Mouse (Mus musculus) thymus, postnatal 25 days (tissue): ENCODE results near the gene Zfp382.
"Not testable (repeated sequence)": the region's sequence is repeated elsewhere in the genome, so short reads cannot be mapped to it uniquely, and the experiment has no call there.

ENCODE experiments used
- DNase-seq: peaks from one replicate; pipeline ENCODE4 v3.0.0; 2022

Zfp382 gene

DNA sequence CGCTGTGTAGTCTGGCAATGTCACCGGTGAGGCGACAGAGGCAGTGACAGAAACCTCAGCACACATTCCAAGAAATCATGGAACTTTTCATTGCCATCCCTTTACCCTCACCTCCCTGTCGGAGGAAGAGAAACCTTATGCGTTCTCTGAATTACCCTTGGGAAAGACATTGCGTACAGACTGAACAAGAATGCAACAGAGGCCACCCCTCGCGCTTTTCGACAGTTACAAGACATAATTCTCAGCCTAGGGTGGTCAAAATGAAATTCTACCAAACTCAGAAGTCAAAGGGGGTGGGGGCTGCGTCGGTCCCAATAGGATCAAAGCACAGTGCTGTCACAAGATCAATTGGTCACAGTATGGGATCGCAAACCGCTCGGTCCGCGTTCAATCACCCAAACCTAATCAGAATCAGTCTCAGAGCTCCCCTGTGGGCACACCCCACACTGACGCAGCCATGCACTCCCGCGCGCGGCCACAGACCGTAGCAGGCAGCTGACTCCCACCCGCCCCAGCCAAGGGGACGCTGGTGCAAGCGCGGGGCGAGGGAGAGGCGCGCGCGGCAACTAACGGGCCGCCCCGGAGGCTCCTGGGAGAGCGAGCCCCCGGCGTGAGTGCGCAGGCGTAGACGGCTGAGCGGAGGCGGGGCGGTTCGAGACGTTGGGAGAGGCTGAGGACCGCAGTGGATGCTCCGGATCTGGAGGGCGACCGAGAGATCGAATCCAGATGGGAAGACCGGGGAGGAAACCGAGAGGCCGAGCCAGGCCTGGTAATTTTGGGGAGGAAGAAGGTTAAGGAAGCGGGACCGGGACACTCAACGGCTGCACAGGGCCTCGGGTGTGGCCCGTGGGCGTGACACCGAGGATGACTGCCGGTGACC, at the start of gene Zfp382:
Zfp382 (plus strand) TSS at position 635 of the 880 bp plus-strand sequence.
- peak; percentile 93 for DNase-seq

GRCm38 (mm10) chr7:30072146-30073028, 49.4 kb upstream of the Zfp382 start, which contains the start of gene Zfp82:
Gene Zfp82 (minus strand): TSS chr7:30072900.
- peak; percentile 90 for DNase-seq

GRCm38 (mm10) chr7:30086524-30086923, 35.2 kb upstream of the Zfp382 start:
- no peak for DNase-seq

GRCm38 (mm10) chr7:30089405-30089804, 32.3 kb upstream of the Zfp382 start:
- no peak for DNase-seq

- DNase-seq, result peak; percentile 95
Observed at GRCm38 (mm10) chr7:30090092-30090969, 31.4 kb upstream of the Zfp382 start, which contains the start of the genes Gm26920 and Zfp566. Gene Gm26920 (minus strand): TSS chr7:30090410. Gene Zfp566 (minus strand): TSS chr7:30090527.

- DNase-seq, result no peak
Observed at GRCm38 (mm10) chr7:30090970-30091585, 30.7 kb upstream of the Zfp382 start.

DNA sequence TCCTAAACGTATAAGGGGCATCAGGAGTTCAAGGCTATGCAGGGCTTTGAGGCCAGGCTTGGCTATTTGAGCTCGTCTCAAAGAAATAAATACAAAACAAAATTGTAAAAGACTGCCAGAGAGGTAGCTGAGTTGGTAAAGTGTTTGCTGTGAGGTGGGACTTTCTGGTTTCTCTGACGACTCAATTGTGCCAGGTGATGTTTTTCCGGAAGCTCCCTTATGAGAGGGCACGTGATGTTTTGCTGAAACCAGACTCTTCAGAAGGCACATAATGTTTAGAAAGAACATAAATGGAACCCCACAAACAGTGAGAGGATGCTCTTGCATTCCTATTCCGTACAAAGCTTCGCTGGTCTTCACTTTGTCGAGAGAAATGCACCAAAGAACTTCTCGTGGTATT, 29.1 kb upstream of the Zfp382 start:
- no peak for DNase-seq

DNA sequence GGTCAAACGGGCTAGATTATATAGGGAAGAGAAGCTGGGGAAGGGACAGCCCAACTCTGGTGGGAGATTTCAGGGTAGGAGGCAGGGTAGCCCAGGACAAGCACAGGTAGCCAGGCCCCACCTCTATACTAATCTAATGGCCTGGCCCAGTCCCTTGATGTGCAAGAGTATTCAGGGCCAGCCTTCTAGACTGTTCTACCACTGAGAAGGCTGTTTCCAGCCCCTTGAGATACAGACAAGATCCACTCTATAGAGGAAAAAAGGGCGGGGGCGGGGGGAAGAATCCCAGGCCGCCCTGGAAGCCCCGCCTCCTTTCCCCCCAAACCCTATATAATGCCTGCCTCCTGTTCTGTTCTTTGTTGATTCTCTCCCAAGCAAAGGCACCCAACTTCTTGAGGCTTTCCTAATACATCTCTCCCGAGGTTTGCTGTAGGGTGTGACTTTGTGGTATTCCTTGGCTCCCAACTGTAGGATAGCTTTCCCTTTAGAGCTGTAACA, 27.8 kb upstream of the Zfp382 start:
- no peak for DNase-seq

- DNase-seq, result peak; percentile 91
Observed at GRCm38 (mm10) chr7:30094646-30095429, 26.9 kb upstream of the Zfp382 start, which contains the start of gene Zfp260. Gene Zfp260 (plus strand): TSS chr7:30094777.

- DNase-seq, result no peak
Observed at GRCm38 (mm10) chr7:30095551-30096125, 26.1 kb upstream of the Zfp382 start.

DNA sequence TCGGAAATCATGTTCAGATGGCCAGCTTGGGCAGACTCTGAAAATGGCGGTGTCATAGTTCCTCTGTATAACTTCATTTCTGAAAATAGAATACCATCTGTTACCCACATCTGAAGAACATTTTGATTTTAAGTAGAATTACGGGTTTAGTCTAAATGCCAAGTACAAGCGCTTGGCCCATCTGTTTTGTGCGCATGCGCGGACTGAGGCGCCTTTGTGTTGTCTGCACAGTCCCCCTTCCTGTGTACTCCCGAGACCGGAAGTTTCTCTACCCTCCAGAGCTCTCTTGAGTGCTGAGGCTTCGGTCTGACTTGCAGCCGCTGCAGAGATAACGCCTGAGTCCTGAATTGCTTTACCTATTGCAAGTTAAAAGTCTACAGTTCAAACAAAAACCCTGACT, 22.4 kb upstream of the Zfp382 start:
- DNase-seq, result peak; percentile 77

- no peak for DNase-seq
Observed at GRCm38 (mm10) chr7:30116076-30116475, 5.7 kb upstream of the Zfp382 start.

GRCm38 (mm10) chr7:30117935-30118334, 3.8 kb upstream of the Zfp382 start:
- not testable (repeated sequence) for DNase-seq

- no peak for DNase-seq
Observed at GRCm38 (mm10) chr7:30122188-30122530, 417 bp downstream of the Zfp382 start.

DNA sequence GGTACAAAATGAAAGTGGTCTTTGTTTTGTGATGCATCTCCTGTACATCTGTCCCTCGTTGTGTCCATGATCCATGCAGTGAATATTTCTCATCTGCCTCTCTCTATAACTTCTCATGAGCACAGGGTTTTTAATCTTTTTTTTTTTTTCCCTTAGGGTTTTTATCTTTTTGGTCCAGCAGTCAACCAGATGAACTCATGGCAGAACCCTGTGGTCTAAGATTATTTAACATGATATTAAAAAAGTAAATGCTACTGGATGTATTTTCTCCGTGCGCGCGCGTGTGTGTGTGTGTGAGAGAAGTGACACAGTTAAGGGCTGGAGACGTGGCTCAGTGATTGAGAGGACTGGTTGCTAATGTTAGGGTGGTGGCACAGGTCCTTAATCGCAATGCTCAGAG, 8.2 kb downstream of the Zfp382 start:
- DNase-seq, result no peak

DNA sequence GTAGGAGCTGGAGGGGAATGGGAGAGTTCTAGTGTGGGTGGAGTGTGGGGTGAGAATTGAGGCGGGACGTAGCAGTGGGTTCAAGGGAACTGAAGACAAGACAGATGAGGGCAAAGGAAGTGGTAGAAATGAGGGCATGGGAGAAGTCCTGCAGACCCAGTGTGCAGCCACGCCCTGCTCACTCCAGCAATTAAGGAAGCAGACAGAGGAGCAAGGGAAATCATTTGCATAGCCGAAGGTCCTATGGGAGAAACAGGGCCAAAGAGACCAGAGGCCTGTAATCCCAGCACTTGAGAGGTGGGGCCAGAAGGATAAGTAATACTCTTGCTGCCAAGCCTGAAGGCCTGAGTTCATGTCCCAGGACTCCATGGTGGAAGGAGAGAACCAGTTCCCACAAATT, 10.7 kb downstream of the Zfp382 start:
- no peak for DNase-seq

- no peak for DNase-seq
Observed at GRCm38 (mm10) chr7:30136826-30137225, 15.1 kb downstream of the Zfp382 start.

DNA sequence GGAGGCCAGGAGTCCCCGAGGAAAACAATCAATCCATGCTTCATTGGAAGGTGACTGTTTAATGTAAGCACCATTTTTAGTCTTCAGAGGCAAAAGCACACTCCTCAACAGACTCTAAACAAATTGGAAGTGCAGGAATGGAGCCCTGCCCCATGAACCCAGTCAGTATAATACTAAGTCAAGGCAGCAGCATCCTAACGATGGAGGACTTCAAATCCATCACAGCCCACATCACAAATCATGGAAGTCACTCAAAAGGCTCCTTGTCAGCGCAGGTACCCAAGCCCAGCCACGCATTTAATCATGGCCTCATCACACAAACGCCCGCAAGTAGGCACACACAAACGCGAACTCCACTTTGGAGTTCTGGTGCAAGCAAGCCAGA, 21.4 kb downstream of the Zfp382 start:
- no peak for DNase-seq

DNA sequence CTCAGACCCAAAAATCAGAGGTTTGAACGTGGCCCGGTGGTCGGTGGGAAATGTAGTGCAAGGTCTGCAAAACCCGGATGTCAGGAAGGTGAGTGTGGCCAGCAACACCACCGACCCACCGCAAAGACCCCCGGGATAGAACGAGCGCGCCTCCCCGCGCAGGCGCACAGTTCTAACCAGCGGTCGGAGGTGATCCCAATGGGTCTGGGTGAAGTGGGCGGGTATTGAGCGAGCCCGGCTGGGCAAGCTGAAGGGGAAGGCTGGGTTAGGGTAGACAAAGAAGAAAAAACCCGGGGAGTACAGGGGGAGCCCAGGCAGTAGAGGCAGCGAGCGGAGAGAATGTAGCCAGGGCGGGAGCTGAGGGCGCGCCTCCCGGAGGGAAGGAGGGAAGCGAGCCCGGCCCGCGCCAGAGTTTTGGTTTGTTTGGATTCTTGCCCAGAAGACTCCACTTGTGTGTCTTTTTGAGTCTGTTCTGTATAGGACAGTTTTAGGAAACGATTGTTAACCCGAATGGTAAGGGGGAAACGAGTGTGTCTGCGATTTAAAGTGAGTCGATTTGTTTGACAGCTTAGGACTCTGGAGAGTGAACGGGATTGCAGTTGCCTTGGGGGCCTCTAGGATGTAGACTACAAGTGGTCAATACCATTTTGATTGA, 21.9 kb downstream of the Zfp382 start:
- DNase-seq, result peak; percentile 69

DNA sequence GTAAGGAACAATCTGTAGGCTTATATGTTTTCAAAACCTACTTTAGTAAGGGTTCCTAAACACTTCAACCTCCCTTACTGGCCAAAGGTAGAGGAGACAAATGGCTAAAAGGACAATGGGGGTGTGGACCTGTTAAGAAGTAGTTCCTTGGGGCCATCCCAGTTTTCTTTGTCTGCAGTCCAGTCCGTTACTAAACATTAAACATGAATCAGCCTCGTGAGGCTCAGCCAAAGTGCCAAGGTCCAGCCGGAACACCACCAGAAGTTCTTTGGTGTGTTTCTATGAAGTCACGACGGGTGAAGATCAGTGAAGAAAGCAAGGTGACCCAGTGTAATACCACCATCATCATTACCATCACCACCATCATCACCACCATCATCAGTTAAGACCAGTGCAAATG, 25.3 kb downstream of the Zfp382 start:
- DNase-seq, result no peak
